Comparison of ENCODE assay signal across 26 mouse cellular contexts in genomic region chr1:91417991-91418390, GRCm38 (mm10).
"Had no signal": no experiment of that assay in that cellular context is flagged by ENCODE, and none has a peak within 500 bp of the region (broad histone marks: within the 10 kb centered on the region; RNA-seq: fewer than 3 reads in every experiment).

No protein-coding gene starts in this region.

- H3K4me3 ChIP-seq: embryonic facial prominence, embryonic 10.5 days; embryonic facial prominence, embryonic 12.5 days; embryonic facial prominence, embryonic 13.5 days; embryonic facial prominence, embryonic 15.5 days; erythroblast, embryonic 14.5 days; forebrain, embryonic 12.5 days; forebrain, embryonic 13.5 days; forebrain, embryonic 15.5 days; gastrocnemius, adult 2 months; heart, adult 2 months; heart, embryonic 10.5 days had no signal

- H3K36me3 ChIP-seq: embryonic facial prominence, embryonic 10.5 days; embryonic facial prominence, embryonic 12.5 days had no signal

- H3K27ac ChIP-seq: embryonic facial prominence, embryonic 10.5 days; embryonic facial prominence, embryonic 12.5 days; embryonic facial prominence, embryonic 13.5 days; embryonic facial prominence, embryonic 15.5 days; forebrain, embryonic 12.5 days; forebrain, embryonic 13.5 days; forebrain, embryonic 15.5 days; gastrocnemius, adult 2 months; heart, adult 2 months; heart, embryonic 10.5 days had no signal

- H3K9me3 ChIP-seq: embryonic facial prominence, embryonic 10.5 days; embryonic facial prominence, embryonic 12.5 days; embryonic facial prominence, embryonic 13.5 days; embryonic facial prominence, embryonic 15.5 days; forebrain, embryonic 12.5 days; forebrain, embryonic 13.5 days; forebrain, embryonic 15.5 days; heart, embryonic 10.5 days had no signal

- H3K4me2 ChIP-seq: embryonic facial prominence, embryonic 12.5 days; embryonic facial prominence, embryonic 13.5 days; embryonic facial prominence, embryonic 15.5 days; forebrain, embryonic 12.5 days; forebrain, embryonic 13.5 days; forebrain, embryonic 15.5 days; heart, embryonic 11.5 days had no signal

- DNase-seq: cerebellum, adult 8-10 months; cerebellum, adult 9-10 months; cerebellum, adult 9-11 months; cerebellum, postnatal 10 days; cerebellum, postnatal 14 days; cerebellum, postnatal 25 days; cerebellum, postnatal 36 days; embryo, embryonic 11 days; forebrain, postnatal 0 days; gastrocnemius, adult 2 months; gastrocnemius, postnatal 10 days; gastrocnemius, postnatal 14 days; gastrocnemius, postnatal 25 days; gastrocnemius, postnatal 36 days; heart, adult 2 months had no signal

- H3K27me3 ChIP-seq: embryonic facial prominence, embryonic 12.5 days; embryonic facial prominence, embryonic 13.5 days; embryonic facial prominence, embryonic 15.5 days; forebrain, embryonic 12.5 days; forebrain, embryonic 13.5 days; forebrain, embryonic 15.5 days had no signal

- H3K9ac ChIP-seq: embryonic facial prominence, embryonic 12.5 days; embryonic facial prominence, embryonic 13.5 days; embryonic facial prominence, embryonic 15.5 days; forebrain, embryonic 12.5 days; forebrain, embryonic 13.5 days; forebrain, embryonic 15.5 days; forebrain, postnatal 0 days had no signal

- ATAC-seq: forebrain, embryonic 13.5 days; forebrain, embryonic 15.5 days; forebrain, embryonic 16.5 days; forebrain, postnatal 0 days had no signal
